Mouse (Mus musculus) stomach, postnatal 0 days (tissue): ENCODE results near the gene Tmem252.

Experiments used
- CTCF ChIP-seq: IDR thresholded peaks from 2 replicates; pipeline ENCODE4 v1.5.1; 2016; ENCODE audit warnings: antibody characterized with exemption, low read depth, mild to moderate bottlenecking, moderate library complexity
- EP300 ChIP-seq: optimal IDR thresholded peaks from 2 replicates; pipeline ENCODE3; 2016; ENCODE audit warnings: antibody characterized with exemption

- TF ChIP-seq CTCF (no peak), EP300 (no peak)
Observed at GRCm38 (mm10) chr19:24652342-24653019, 21.3 kb upstream of the Tmem252 start.
